Mouse (Mus musculus) hindbrain, embryonic 16.5 days (tissue): ENCODE measurements at regions not wholly inside any gene's neighbourhood (a gene's known extent, or its start where the extent isn't known, plus 50 kb on each side); places are given as distances from the start of the nearest gene placed in this dataset.

Experiments used
- ATAC-seq: fragments of 200-750 bp; cut with Nextera tagmentation; 2 replicates; pipeline ENCODE4 v1.8.0; 2017; ENCODE audit warnings: moderate TSS enrichment, moderate library complexity
- H3K27ac ChIP-seq: fragments of 300-500 bp; sonication (generic); 2 replicates; pipeline ENCODE4 v1.5.1; 2014; ENCODE audit warnings: low read depth, mild to moderate bottlenecking, control low read depth, low read length, moderate library complexity
- H3K27me3 ChIP-seq: fragments of 300-500 bp; sonication (generic); replicated peaks from 2 replicates; pipeline ENCODE4 v1.6.1; 2014; ENCODE audit warnings: low read length; ENCODE audit not compliant: control insufficient read depth, insufficient read depth
- H3K36me3 ChIP-seq: fragments of 300-500 bp; sonication (generic); 2 replicates; pipeline ENCODE4 v1.6.1; 2014; ENCODE audit warnings: mild to moderate bottlenecking, low read length, moderate library complexity, mixed read lengths; ENCODE audit not compliant: control insufficient read depth, insufficient read depth
- H3K4me1 ChIP-seq: fragments of 300-500 bp; sonication (generic); 2 replicates; pipeline ENCODE4 v1.6.1; 2014; ENCODE audit warnings: low read depth, low read length; ENCODE audit not compliant: control insufficient read depth, insufficient read depth
- H3K4me2 ChIP-seq: fragments of 300-500 bp; sonication (generic); 2 replicates; pipeline ENCODE4 v1.6.1; 2014; ENCODE audit warnings: mild to moderate bottlenecking, low read length, control low read depth, moderate library complexity
- H3K4me3 ChIP-seq: fragments of 300-500 bp; sonication (generic); 2 replicates; pipeline ENCODE4 v1.5.1; 2014; ENCODE audit warnings: mild to moderate bottlenecking, low read length, control low read depth, moderate library complexity
- H3K9ac ChIP-seq: fragments of 300-500 bp; sonication (generic); 2 replicates; pipeline ENCODE4 v1.6.1; 2014; ENCODE audit warnings: low read depth, mild to moderate bottlenecking, control low read depth, low read length, moderate library complexity
- H3K9me3 ChIP-seq: fragments of 300-500 bp; sonication (generic); 2 replicates; pipeline ENCODE4 v1.6.1; 2014; ENCODE audit warnings: mild to moderate bottlenecking, low read length, moderate library complexity; ENCODE audit not compliant: control insufficient read depth
- WGBS: fragments of 180-500 bp; shearing (Covaris S2); extraction: QIAGEN DNeasy Blood & Tissue Kit; methylation state at CpG from one replicate; pipeline ENCODE4 v1.1.7; 2014; 5-methylcytosine and 5-hydroxymethylcytosine counted together

GRCm38 (mm10) chr2:8877855-8878254, 1003.2 kb upstream of the 4930412O13Rik start:
- H3K4me3 ChIP-seq = no peak overlapping the region
- H3K27me3 ChIP-seq = no peaks in the 10 kb centered on the region
- H3K4me1 ChIP-seq = no peaks in the 10 kb centered on the region
- no peak overlapping the region for H3K4me2 ChIP-seq
- H3K27ac ChIP-seq = no peak overlapping the region
- no peaks in the 10 kb centered on the region for H3K9me3 ChIP-seq
- ATAC-seq = no peak
- no peaks in the 10 kb centered on the region for H3K36me3 ChIP-seq
- 75% methylated on average over 3 of the region's 3 CpGs for WGBS
- H3K9ac ChIP-seq = no peak overlapping the region

- no peak overlapping the region for H3K9ac ChIP-seq
- H3K4me1 ChIP-seq = no peaks in the 10 kb centered on the region
- no peaks in the 10 kb centered on the region for H3K36me3 ChIP-seq
- H3K27me3 ChIP-seq = no peaks in the 10 kb centered on the region
- no peak overlapping the region for H3K27ac ChIP-seq
- no peak overlapping the region for H3K4me2 ChIP-seq
- ATAC-seq = no peak
- H3K4me3 ChIP-seq = no peak overlapping the region
- no peaks in the 10 kb centered on the region for H3K9me3 ChIP-seq
Observed at GRCm38 (mm10) chr2:8912417-8912816, 968.6 kb upstream of the 4930412O13Rik start.

- ATAC-seq = no peak
- 91% methylated on average over 2 of the region's 2 CpGs for WGBS
- no peaks in the 10 kb centered on the region for H3K27me3 ChIP-seq
Observed at GRCm38 (mm10) chr2:8924856-8925255, 956.2 kb upstream of the 4930412O13Rik start.

GRCm38 (mm10) chr2:8941574-8941973, 939.5 kb upstream of the 4930412O13Rik start:
- Histone ChIP-seq H3K4me1 (no peaks in the 10 kb centered on the region), H3K27me3 (no peaks in the 10 kb centered on the region), H3K9ac (no peak overlapping the region), H3K9me3 (no peaks in the 10 kb centered on the region), H3K27ac (no peak overlapping the region), H3K4me2 (no peak overlapping the region), H3K4me3 (no peak overlapping the region), H3K36me3 (no peaks in the 10 kb centered on the region)
- WGBS = 89% methylated on average over 7 of the region's 7 CpGs
- no peak for ATAC-seq

More at GRCm38 (mm10) chr2:8924856-8925255, 956.2 kb upstream of the 4930412O13Rik start:
- no peak overlapping the region for H3K4me2 ChIP-seq
- no peaks in the 10 kb centered on the region for H3K4me1 ChIP-seq
- H3K9ac ChIP-seq = no peak overlapping the region
- no peaks in the 10 kb centered on the region for H3K9me3 ChIP-seq
- H3K4me3 ChIP-seq = no peak overlapping the region
- no peaks in the 10 kb centered on the region for H3K36me3 ChIP-seq
- H3K27ac ChIP-seq = no peak overlapping the region

- H3K27ac ChIP-seq = no peak overlapping the region
- H3K4me1 ChIP-seq = no peaks in the 10 kb centered on the region
- no peak overlapping the region for H3K4me3 ChIP-seq
- no peaks in the 10 kb centered on the region for H3K9me3 ChIP-seq
- no peaks in the 10 kb centered on the region for H3K36me3 ChIP-seq
- 90% methylated on average over 5 of the region's 5 CpGs for WGBS
- no peak overlapping the region for H3K4me2 ChIP-seq
- no peak for ATAC-seq
- no peaks in the 10 kb centered on the region for H3K27me3 ChIP-seq
- H3K9ac ChIP-seq = no peak overlapping the region
Observed at GRCm38 (mm10) chr2:8958938-8959337, 922.1 kb upstream of the 4930412O13Rik start.

- WGBS = 90% methylated on average over 1 of the region's 1 CpGs
- Histone ChIP-seq H3K27me3 (no peaks in the 10 kb centered on the region), H3K27ac (no peak overlapping the region), H3K9ac (no peak overlapping the region), H3K9me3 (no peaks in the 10 kb centered on the region), H3K4me3 (no peak overlapping the region), H3K4me2 (no peak overlapping the region), H3K4me1 (no peaks in the 10 kb centered on the region), H3K36me3 (no peaks in the 10 kb centered on the region)
- no peak for ATAC-seq
Observed at GRCm38 (mm10) chr2:8964952-8965668, 915.9 kb upstream of the 4930412O13Rik start.

GRCm38 (mm10) chr2:8975635-8976034, 905.4 kb upstream of the 4930412O13Rik start:
- no peak overlapping the region for H3K4me2 ChIP-seq
- no peak overlapping the region for H3K9ac ChIP-seq
- no peaks in the 10 kb centered on the region for H3K4me1 ChIP-seq
- ATAC-seq = no peak
- H3K4me3 ChIP-seq = no peak overlapping the region
- 72% methylated on average over 6 of the region's 6 CpGs for WGBS
- H3K27ac ChIP-seq = no peak overlapping the region
- no peaks in the 10 kb centered on the region for H3K27me3 ChIP-seq
- H3K36me3 ChIP-seq = no peaks in the 10 kb centered on the region
- H3K9me3 ChIP-seq = no peaks in the 10 kb centered on the region

- no peak overlapping the region for H3K4me3 ChIP-seq
- no peak overlapping the region for H3K9ac ChIP-seq
- H3K9me3 ChIP-seq = no peaks in the 10 kb centered on the region
- no peaks in the 10 kb centered on the region for H3K36me3 ChIP-seq
- no peak overlapping the region for H3K27ac ChIP-seq
- WGBS = 52% methylated on average over 2 of the region's 2 CpGs
- ATAC-seq = no peak
- no peak overlapping the region for H3K4me2 ChIP-seq
- H3K4me1 ChIP-seq = no peaks in the 10 kb centered on the region
- no peaks in the 10 kb centered on the region for H3K27me3 ChIP-seq
Observed at GRCm38 (mm10) chr2:9012326-9012725, 868.7 kb upstream of the 4930412O13Rik start.

- ATAC-seq = no peak
- WGBS = 70% methylated on average over 7 of the region's 7 CpGs
- Histone ChIP-seq H3K4me3 (no peak overlapping the region), H3K9ac (no peak overlapping the region), H3K27me3 (no peaks in the 10 kb centered on the region), H3K9me3 (no peaks in the 10 kb centered on the region), H3K4me1 (no peaks in the 10 kb centered on the region), H3K27ac (no peak overlapping the region), H3K36me3 (no peaks in the 10 kb centered on the region), H3K4me2 (no peak overlapping the region)
Observed at GRCm38 (mm10) chr2:9033079-9033478, 848.0 kb upstream of the 4930412O13Rik start.
